Comparison of ENCODE assay signal across 22 mouse cellular contexts in genomic region chr8:106617196-106617595, GRCm38 (mm10). TPM values are rescaled to one million over a fixed set of nuclear protein-coding genes. Genes with fewer than 3 reads are reported as not detected.
DNase-seq lines count a peak whose midpoint lies in the region; ATAC-seq and TF ChIP-seq lines count a peak whose summit lies in the region.
"Had no signal": no experiment of that assay in that cellular context is flagged by ENCODE, and none has a peak within 500 bp of the region (broad histone marks: within the 10 kb centered on the region; RNA-seq: fewer than 3 reads in every experiment).

No protein-coding gene starts in this region.

- no peaks in the 10 kb centered on the region for H3K27me3 ChIP-seq in limb, embryonic 15.5 days
- no peaks in the 10 kb centered on the region for H3K27me3 ChIP-seq in limb, embryonic 10.5 days (ENCODE audit: low read depth, poor library complexity, severe bottlenecking)
- H3K27me3 ChIP-seq in E14TG2a.4 (ENCODE audit: insufficient read depth, low read length), result no peaks in the 10 kb centered on the region
- no peaks in the 10 kb centered on the region for H3K27me3 ChIP-seq in intestine, postnatal 0 days (replicated peaks; ENCODE audit: control insufficient read depth, insufficient read depth, low read length)
- H3K27me3 ChIP-seq: limb, embryonic 12.5 days; liver, embryonic 13.5 days; neural tube, embryonic 13.5 days; Patski had no signal

- H3K4me3 ChIP-seq in limb, embryonic 15.5 days, result no peak overlapping the region
- no peak overlapping the region for H3K4me3 ChIP-seq in limb, embryonic 10.5 days
- peak overlapping the region; percentile 75 for H3K4me3 ChIP-seq in E14TG2a.4 (replicated peaks; ENCODE audit: low read length)
- no peak overlapping the region for H3K4me3 ChIP-seq in intestine, postnatal 0 days (ENCODE audit: low read depth, low read length)
- no peak overlapping the region for H3K4me3 ChIP-seq in left cerebral cortex, adult 2 months
- H3K4me3 ChIP-seq: forebrain, embryonic 13.5 days; limb, embryonic 12.5 days; liver, embryonic 13.5 days; neural tube, embryonic 13.5 days had no signal

- H3K27ac ChIP-seq in limb, embryonic 15.5 days, result peak overlapping the region; percentile 38
- H3K27ac ChIP-seq in limb, embryonic 10.5 days, result no peak overlapping the region
- H3K27ac ChIP-seq in intestine, postnatal 0 days (ENCODE audit: low read depth, low read length), result peak overlapping the region; percentile 86
- no peak overlapping the region for H3K27ac ChIP-seq in left cerebral cortex, adult 2 months
- H3K27ac ChIP-seq: forebrain, embryonic 13.5 days; liver, embryonic 13.5 days; neural tube, embryonic 13.5 days had no signal

- peaks cover 33% of the 10 kb centered on the region for H3K4me1 ChIP-seq in limb, embryonic 15.5 days
- peaks cover 39% of the 10 kb centered on the region for H3K4me1 ChIP-seq in limb, embryonic 10.5 days
- peaks cover 96% of the 10 kb centered on the region for H3K4me1 ChIP-seq in E14TG2a.4 (replicated peaks; ENCODE audit: low read depth, low read length)
- peaks cover 30% of the 10 kb centered on the region for H3K4me1 ChIP-seq in intestine, postnatal 0 days (replicated peaks; ENCODE audit: control insufficient read depth, insufficient read depth, low read length)

- intact Hi-C loops in left cerebral cortex, adult 2 months (cut with DNase I), result loop anchor here (10.0 kb wide), 1 partner anchor 252 kb away; no protein-coding TSS in a partner anchor

- no peak for TF ChIP-seq CTCF in E14TG2a.4 (conservative IDR thresholded peaks at IDR 0.05; ENCODE audit: low read length)
- TF ChIP-seq CTCF in intestine, postnatal 0 days (IDR thresholded peaks at IDR 0.05; ENCODE audit: low read depth), result no peak
- TF ChIP-seq CTCF in left cerebral cortex, adult 2 months (IDR thresholded peaks at IDR 0.05), result no peak

- no peak overlapping the region for H3K9ac ChIP-seq in limb, embryonic 15.5 days
- no peak overlapping the region for H3K9ac ChIP-seq in intestine, postnatal 0 days (ENCODE audit: low read depth, low read length)
- H3K9ac ChIP-seq: forebrain, embryonic 13.5 days; limb, embryonic 12.5 days; liver, embryonic 13.5 days; neural tube, embryonic 13.5 days had no signal

- ATAC-seq in limb, embryonic 15.5 days (ENCODE audit: insufficient number of reproducible peaks, low FRiP score, low TSS enrichment, low read depth), result no peak
- ATAC-seq in intestine, postnatal 0 days, result no peak
- ATAC-seq: activated CD4-positive, CD25-positive, alpha-beta regulatory T cell, adult 4 months; forebrain, embryonic 13.5 days; hindbrain, embryonic 16.5 days; Patski had no signal

- 40% methylated on average over 6 of the region's 6 CpGs for WGBS in limb, embryonic 15.5 days
- 49% methylated on average over 6 of the region's 6 CpGs for WGBS in limb, embryonic 10.5 days
- WGBS in intestine, postnatal 0 days, result 50% methylated on average over 6 of the region's 6 CpGs

- no peak for DNase-seq in limb, embryonic 10.5 days (ENCODE audit: low spot score)
- DNase-seq in R1 (ENCODE audit: low read depth, low spot score), result peak; percentile 85
- no peak for DNase-seq in B cell, adult 2 months
- DNase-seq in left cerebral cortex, adult 2 months (ENCODE audit: extremely low spot score in 1 of 2, low spot score in 2 of 2), result no peak
- DNase-seq in thymus, adult 18-20 months, result no peak
- DNase-seq: adrenal gland, postnatal 25 days; cerebellum, adult 11 months; cerebellum, postnatal 25 days; embryo, embryonic 11 days; gastrocnemius, postnatal 36 days; liver, embryonic 13.5 days; lung, postnatal 4 days; thymus, postnatal 14 days had no signal

- no peaks in the 10 kb centered on the region for H3K36me3 ChIP-seq in limb, embryonic 15.5 days
- no peaks in the 10 kb centered on the region for H3K36me3 ChIP-seq in limb, embryonic 10.5 days
- peaks cover 36% of the 10 kb centered on the region for H3K36me3 ChIP-seq in E14TG2a.4 (ENCODE audit: insufficient read depth, low read length)
- no peaks in the 10 kb centered on the region; the same call in 1 of the 2 replicates for H3K36me3 ChIP-seq in intestine, postnatal 0 days (ENCODE audit: control insufficient read depth, insufficient read depth)
- H3K36me3 ChIP-seq: limb, embryonic 12.5 days; liver, embryonic 13.5 days; neural tube, embryonic 13.5 days had no signal

- no peak overlapping the region for H3K4me2 ChIP-seq in limb, embryonic 15.5 days
- 0 out of 2 replicates have a peak overlapping the region, but pooled peaks have one; percentile 3 for H3K4me2 ChIP-seq in intestine, postnatal 0 days (replicated peaks; ENCODE audit: low read depth)
- H3K4me2 ChIP-seq: forebrain, embryonic 13.5 days; limb, embryonic 12.5 days; liver, embryonic 13.5 days; neural tube, embryonic 13.5 days had no signal

- no peaks in the 10 kb centered on the region for H3K9me3 ChIP-seq in limb, embryonic 15.5 days
- no peaks in the 10 kb centered on the region; the same call in 1 of the 2 replicates for H3K9me3 ChIP-seq in limb, embryonic 10.5 days (replicated peaks)
- H3K9me3 ChIP-seq in E14TG2a.4 (ENCODE audit: low read length), result no peaks in the 10 kb centered on the region
- no peaks in the 10 kb centered on the region for H3K9me3 ChIP-seq in intestine, postnatal 0 days (ENCODE audit: control insufficient read depth)
- H3K9me3 ChIP-seq: forebrain, embryonic 13.5 days; limb, embryonic 12.5 days; liver, embryonic 13.5 days; neural tube, embryonic 13.5 days had no signal

RNA-seq across cellular contexts. Expression of gene Cdh1, which starts 14.0 kb away (rescaled TPM):
- polyA plus RNA-seq in limb, embryonic 15.5 days (2015; fragmentation: Nextera tagmentation; extraction: Ambion mirVana), result 67.3 and 77.8 TPM in 2 replicates
- polyA plus RNA-seq in limb, embryonic 10.5 days (2016; fragmentation: Nextera tagmentation; extraction: Ambion mirVana), result 15.4 and 16.4 TPM in 2 replicates
- 82.1 and 88.1 TPM in 2 replicates for polyA plus RNA-seq in intestine, postnatal 0 days (2015; fragmentation: Nextera tagmentation; extraction: Ambion mirVana)
- 1 to 10 TPM; 1.3 to 2.2 TPM for total RNA-seq in left cerebral cortex, adult 2 months (2021)

RNA-seq across cellular contexts. Expression of gene Gm10073, which starts 43.9 kb away (rescaled TPM):
- 12.4 and 13.3 TPM in 2 replicates for polyA plus RNA-seq in limb, embryonic 15.5 days (2015; fragmentation: Nextera tagmentation; extraction: Ambion mirVana)
- 7.9 and 8.0 TPM in 2 replicates for polyA plus RNA-seq in limb, embryonic 10.5 days (2016; fragmentation: Nextera tagmentation; extraction: Ambion mirVana)
- polyA plus RNA-seq in intestine, postnatal 0 days (2015; fragmentation: Nextera tagmentation; extraction: Ambion mirVana), result 8.8 and 9.2 TPM in 2 replicates
- 10 to 100 TPM; 76.6 to 90.7 TPM for total RNA-seq in left cerebral cortex, adult 2 months (2021)

Comparison
In these comparisons a context has a peak if more than half of its experiments do, and no peak if none do; other contexts are left out.
1. H3K27ac ChIP-seq: peak in limb, embryonic 15.5 days (single experiment) and intestine, postnatal 0 days (single experiment); none in limb, embryonic 10.5 days (single experiment) and left cerebral cortex, adult 2 months (single experiment).